Mouse (Mus musculus) heart, adult 2 months (tissue): ENCODE results near the gene Gzma.

Experiments used
- CTCF ChIP-seq: fragments of 200-600 bp; IDR thresholded peaks from 2 replicates; pipeline ENCODE4 v1.8.1; 2022; ENCODE audit warnings: antibody characterized with exemption, mild to moderate bottlenecking, moderate library complexity
- EP300 ChIP-seq: fragments of 200-500 bp; IDR thresholded peaks from 2 replicates; pipeline ENCODE4 v1.6.1; 2011; ENCODE audit warnings: low read depth, low read length, control low read depth; ENCODE audit not compliant: insufficient read depth

DNA sequence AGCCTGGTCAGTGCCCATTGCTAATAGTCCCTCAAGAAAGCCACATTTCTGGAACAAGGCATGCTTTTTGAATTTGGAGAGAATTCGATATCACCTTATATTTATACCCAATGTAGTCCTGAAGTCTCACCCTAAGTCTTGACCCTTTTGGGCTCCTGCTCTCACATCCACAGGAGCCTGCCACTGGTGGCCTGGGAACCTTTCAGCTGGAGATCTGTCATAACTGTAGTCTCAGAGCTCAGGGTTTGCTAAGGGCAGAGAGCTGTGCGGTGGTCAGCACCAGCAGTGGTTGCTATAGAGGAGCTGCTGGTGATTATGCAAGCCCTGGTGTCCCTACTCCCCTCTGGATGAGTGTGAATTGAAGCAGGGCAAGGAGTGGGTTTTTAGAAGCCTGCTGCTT is 2.4 kb downstream of the Gzma start:
- TF ChIP-seq CTCF (no peak), EP300 (no peak)
